Mouse (Mus musculus) liver, embryonic 16.5 days (tissue): Measurements from ENCODE around the gene Csdc2. TPM values are rescaled to one million over a fixed set of nuclear protein-coding genes. Genes with fewer than 3 reads are reported as not detected.
"Not testable (repeated sequence)": the region's sequence is repeated elsewhere in the genome, so short reads cannot be mapped to it uniquely, and the experiment has no call there.

Experiments
- ATAC-seq: fragments of 200-750 bp; cut with Nextera tagmentation; 2 replicates; pipeline ENCODE4 v1.8.0; 2017; ENCODE audit warnings: low read depth, mild to moderate bottlenecking, moderate number of reproducible peaks, moderate library complexity
- H3K27ac ChIP-seq: fragments of 300-500 bp; sonication (generic); 2 replicates; pipeline ENCODE4 v1.5.1; 2014; ENCODE audit warnings: mild to moderate bottlenecking, low read length
- H3K27me3 ChIP-seq: fragments of 300-500 bp; sonication (generic); 2 replicates; pipeline ENCODE4 v1.6.1; 2014; ENCODE audit warnings: low read depth, low read length, mixed read lengths; ENCODE audit not compliant: control insufficient read depth, insufficient read depth
- H3K36me3 ChIP-seq: fragments of 300-500 bp; sonication (generic); 2 replicates; pipeline ENCODE4 v1.6.1; 2014; ENCODE audit warnings: mild to moderate bottlenecking; ENCODE audit not compliant: control insufficient read depth, insufficient read depth
- H3K4me1 ChIP-seq: fragments of 300-500 bp; sonication (generic); 2 replicates; pipeline ENCODE4 v1.6.1; 2014; ENCODE audit warnings: low read depth, low read length, mixed read lengths; ENCODE audit not compliant: control insufficient read depth
- H3K4me2 ChIP-seq: fragments of 300-500 bp; sonication (generic); 2 replicates; pipeline ENCODE4 v1.6.1; 2014; ENCODE audit warnings: low read depth, low read length, mixed read lengths
- H3K4me3 ChIP-seq: fragments of 300-500 bp; sonication (generic); 2 replicates; pipeline ENCODE4 v1.5.1; 2014; ENCODE audit warnings: low read depth, mild to moderate bottlenecking, low read length
- H3K9ac ChIP-seq: fragments of 300-500 bp; sonication (generic); 2 replicates; pipeline ENCODE4 v1.6.1; 2014; ENCODE audit warnings: low read depth, low read length
- H3K9me3 ChIP-seq: fragments of 300-500 bp; sonication (generic); replicated peaks from 2 replicates; pipeline ENCODE4 v1.6.1; 2016; ENCODE audit warnings: low read length; ENCODE audit not compliant: control insufficient read depth
- WGBS: fragments of 180-500 bp; shearing (Covaris S2); extraction: QIAGEN DNeasy Blood & Tissue Kit; methylation state at CpG from one replicate; pipeline ENCODE4 v1.1.7; 2014; ENCODE audit not compliant: insufficient replicate concordance; 5-methylcytosine and 5-hydroxymethylcytosine counted together
- polyA plus RNA-seq: library from polyadenylated mRNA; unstranded; fragments of >200 nt; fragmentation: Nextera tagmentation; extraction: Ambion mirVana; gene quantifications from 2 replicates; pipeline ENCODE4 v1.2.1, GENCODE M21; 2015

Gene Csdc2
- polyA plus RNA-seq, 1 experiment from 2014 or later: 1.3 TPM

GRCm38 (mm10) chr15:81967821-81968220 lies 31.3 kb downstream of the Csdc2 start:
- Histone ChIP-seq H3K4me2 (no peak overlapping the region), H3K4me1 (peaks cover 7% of the 10 kb centered on the region), H3K27ac (no peak overlapping the region), H3K9ac (no peak overlapping the region), H3K9me3 (no peaks in the 10 kb centered on the region), H3K36me3 (no peaks in the 10 kb centered on the region), H3K4me3 (no peak overlapping the region), H3K27me3 (no peaks in the 10 kb centered on the region)
- WGBS: 81% methylated on average over 5 of the region's 5 CpGs
- ATAC-seq: no peak

GRCm38 (mm10) chr15:81968447-81968846 lies 31.9 kb downstream of the Csdc2 start:
- Histone ChIP-seq H3K9me3 (no peaks in the 10 kb centered on the region), H3K27me3 (no peaks in the 10 kb centered on the region), H3K27ac (no peak overlapping the region), H3K4me2 (no peak overlapping the region), H3K36me3 (no peaks in the 10 kb centered on the region), H3K4me3 (no peak overlapping the region), H3K9ac (no peak overlapping the region), H3K4me1 (peaks cover 7% of the 10 kb centered on the region)
- ATAC-seq: no peak
- 35% methylated on average over 2 of the region's 2 CpGs for WGBS

- Histone ChIP-seq H3K36me3 (no peaks in the 10 kb centered on the region), H3K4me1 (peaks cover 7% of the 10 kb centered on the region), H3K27me3 (no peaks in the 10 kb centered on the region), H3K9ac (no peak overlapping the region), H3K4me3 (no peak overlapping the region), H3K4me2 (peak overlapping the region; percentile 7; the same call in 1 of the 2 replicates), H3K27ac (no peak overlapping the region), H3K9me3 (no peaks in the 10 kb centered on the region)
- peak; percentile 70 for ATAC-seq
- 39% methylated on average over 7 of the region's 7 CpGs for WGBS
Measured at GRCm38 (mm10) chr15:81969173-81969572, 32.6 kb downstream of the Csdc2 start.

GRCm38 (mm10) chr15:81969635-81970034 lies 33.1 kb downstream of the Csdc2 start:
- not testable (repeated sequence) for H3K9ac ChIP-seq, H3K4me1 ChIP-seq, H3K27me3 ChIP-seq, H3K36me3 ChIP-seq, ATAC-seq, H3K4me2 ChIP-seq, H3K27ac ChIP-seq, H3K9me3 ChIP-seq, H3K4me3 ChIP-seq
- WGBS: 80% methylated on average over 6 of the region's 6 CpGs

GRCm38 (mm10) chr15:81970498-81970897 lies 33.9 kb downstream of the Csdc2 start:
- H3K9me3 ChIP-seq, H3K27ac ChIP-seq, H3K4me3 ChIP-seq, H3K4me2 ChIP-seq, H3K27me3 ChIP-seq, H3K4me1 ChIP-seq, H3K36me3 ChIP-seq, ATAC-seq, H3K9ac ChIP-seq: not testable (repeated sequence)
- WGBS: 76% methylated on average over 4 of the region's 4 CpGs

GRCm38 (mm10) chr15:81975156-81975555 lies 38.6 kb downstream of the Csdc2 start:
- not testable (repeated sequence) for H3K4me2 ChIP-seq, H3K9me3 ChIP-seq, H3K36me3 ChIP-seq, H3K9ac ChIP-seq, H3K27me3 ChIP-seq, ATAC-seq, H3K4me1 ChIP-seq, H3K4me3 ChIP-seq, H3K27ac ChIP-seq
- WGBS: 82% methylated on average over 8 of the region's 8 CpGs

GRCm38 (mm10) chr15:81980321-81980720 lies 43.8 kb downstream of the Csdc2 start, which contains the start of gene 1700029P11Rik:
Gene 1700029P11Rik, plus strand, starts transcription at chr15:81980540.
- no peak for ATAC-seq
- H3K4me3 ChIP-seq: no peak within 1 kb of the TSS
- no peaks in the 10 kb centered on the region for H3K9me3 ChIP-seq
- H3K36me3 ChIP-seq: no peaks in the 10 kb centered on the region
- H3K27ac ChIP-seq: no peak within 1 kb of the TSS
- 82% methylated on average over 23 of the region's 23 CpGs for WGBS
- no peak within 1 kb of the TSS for H3K9ac ChIP-seq
- no peaks in the 10 kb centered on the region for H3K4me1 ChIP-seq
- H3K4me2 ChIP-seq: no peak within 1 kb of the TSS
- H3K27me3 ChIP-seq: no peaks in the 10 kb centered on the region

- no peak overlapping the region for H3K9ac ChIP-seq
- H3K4me3 ChIP-seq: no peak overlapping the region
- H3K4me2 ChIP-seq: no peak overlapping the region
- H3K27ac ChIP-seq: no peak overlapping the region
- H3K36me3 ChIP-seq: no peaks in the 10 kb centered on the region
- no peak for ATAC-seq
- WGBS: 54% methylated on average over 1 of the region's 1 CpGs
- H3K9me3 ChIP-seq: no peaks in the 10 kb centered on the region
- H3K27me3 ChIP-seq: no peaks in the 10 kb centered on the region
- no peaks in the 10 kb centered on the region for H3K4me1 ChIP-seq
Measured at GRCm38 (mm10) chr15:81982173-81982572, 45.6 kb downstream of the Csdc2 start.

GRCm38 (mm10) chr15:81985267-81986161 lies 49.0 kb downstream of the Csdc2 start:
- Histone ChIP-seq H3K9ac (no peak overlapping the region), H3K9me3 (no peaks in the 10 kb centered on the region), H3K27me3 (no peaks in the 10 kb centered on the region), H3K36me3 (no peaks in the 10 kb centered on the region), H3K4me1 (peaks cover 14% of the 10 kb centered on the region), H3K4me3 (no peak overlapping the region), H3K4me2 (no peak overlapping the region), H3K27ac (no peak overlapping the region)
- WGBS: 60% methylated on average over 2 of the region's 2 CpGs
- no peak for ATAC-seq
